Mouse (Mus musculus): ENCODE data around the gene Ell. TPM values are rescaled to one million over a fixed set of nuclear protein-coding genes. Genes with fewer than 3 reads are reported as not detected.

The Ell gene
- polyA plus RNA-seq (2012; rRNA removed), result 24.9 and 28.2 TPM in 2 replicates

- WGBS, result under 1% methylated on average over 57 of the region's 58 CpGs
- DNase-seq (ENCODE audit: low read depth, low spot score), result peak; percentile 97
Measured at GRCm38 (mm10) chr8:70539077-70539813, at the start of gene Ell. Gene Ell (plus strand): TSS chr8:70539457.

- no peak for DNase-seq (ENCODE audit: low read depth, low spot score)
- 2% methylated on average over 41 of the region's 41 CpGs for WGBS
Measured at GRCm38 (mm10) chr8:70489576-70489975, 49.7 kb upstream of the Ell start.

DNA sequence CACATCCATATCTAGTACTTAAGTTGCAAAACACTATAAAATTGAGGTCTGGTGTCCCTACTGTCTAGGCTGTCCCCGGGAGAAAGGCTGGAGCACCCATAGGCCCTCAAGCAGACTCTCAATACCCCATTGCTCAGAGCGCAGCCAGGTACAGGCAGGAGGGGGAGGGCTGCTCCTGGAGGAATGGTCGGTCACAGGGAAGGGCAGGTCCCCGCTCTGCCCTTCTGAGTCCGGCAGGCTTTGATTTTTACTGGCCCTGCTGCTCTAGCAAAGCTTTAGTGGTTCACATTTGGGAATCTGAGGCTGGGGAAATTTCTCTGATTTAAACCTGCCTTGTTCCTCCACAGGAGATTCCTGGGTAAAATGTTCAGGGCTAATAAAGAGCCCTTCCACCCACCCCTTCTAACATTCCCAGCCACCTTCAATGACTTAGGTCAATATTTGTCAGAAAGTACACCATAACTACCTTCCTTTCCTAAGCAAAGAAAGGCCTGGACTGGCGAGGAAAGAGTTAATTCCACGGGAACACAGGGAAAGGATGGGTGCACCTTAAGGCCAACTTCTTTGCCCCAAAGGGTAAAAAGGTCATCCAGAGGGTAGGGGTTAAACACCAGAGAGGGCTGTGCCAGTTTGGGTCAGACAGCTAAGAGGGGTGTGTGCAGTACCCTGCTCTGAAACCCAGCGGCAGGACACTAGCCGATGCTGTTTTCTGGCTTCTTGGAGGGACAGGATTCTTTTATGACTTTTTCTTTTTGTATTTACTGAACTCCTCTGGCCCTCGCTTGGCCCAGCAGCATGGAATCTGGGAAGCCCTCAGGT lies 49.0 kb upstream of the Ell start:
- DNase-seq (ENCODE audit: low read depth, low spot score), result no peak
- 25% methylated on average over 10 of the region's 10 CpGs for WGBS

GRCm38 (mm10) chr8:70490880-70491495 lies 48.3 kb upstream of the Ell start:
- DNase-seq (ENCODE audit: low read depth, low spot score), result no peak
- 10% methylated on average over 20 of the region's 20 CpGs for WGBS

DNA sequence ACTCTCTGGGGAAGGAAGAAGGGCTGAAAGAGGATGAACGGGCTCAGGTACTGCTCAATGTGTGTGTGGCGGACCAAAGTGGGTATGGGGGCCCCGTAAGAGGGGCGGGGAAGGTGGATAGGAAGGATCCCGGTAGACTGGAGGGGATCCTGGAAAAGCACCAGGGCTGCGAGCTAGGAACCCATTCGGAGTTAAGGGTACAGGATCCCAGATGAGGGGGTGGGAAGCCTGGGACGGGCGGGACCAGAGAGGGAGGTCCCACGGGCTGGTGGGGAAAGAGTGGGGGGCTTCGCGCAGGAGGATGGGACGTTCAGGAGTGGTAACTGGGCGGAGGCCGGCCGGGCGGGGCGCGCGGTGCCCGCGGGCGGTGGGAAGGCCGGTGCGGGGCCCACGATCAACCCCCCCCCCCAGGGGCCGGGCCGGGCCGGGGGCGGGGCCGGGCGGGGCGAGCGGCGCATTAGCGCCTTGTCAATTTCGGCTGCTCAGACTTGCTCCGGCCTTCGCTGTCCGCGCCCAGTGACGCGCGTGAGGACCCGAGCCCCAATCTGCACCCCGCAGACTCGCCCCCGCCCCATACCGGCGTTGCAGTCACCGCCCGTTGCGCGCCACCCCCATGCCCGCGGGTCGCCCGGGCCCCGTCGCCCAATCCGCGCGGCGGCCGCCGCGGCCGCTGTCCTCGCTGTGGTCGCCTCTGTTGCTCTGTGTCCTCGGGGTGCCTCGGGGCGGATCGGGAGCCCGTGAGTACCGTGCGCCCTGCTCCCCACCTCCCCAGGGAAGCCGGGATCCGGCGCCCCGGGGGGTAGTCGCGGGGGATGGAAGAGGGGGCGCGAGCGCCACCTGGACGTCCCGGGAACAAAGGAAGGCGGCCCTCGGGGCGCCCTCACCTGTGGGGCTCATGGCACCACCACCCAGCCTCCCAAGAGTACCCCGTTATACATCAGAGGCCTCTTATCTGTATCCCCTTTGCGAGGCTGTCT lies 46.3 kb upstream of the Ell start, which contains the start of gene Crlf1:
TSS of gene Crlf1 (plus strand) at position 495 of the 977 bp plus-strand sequence.
- WGBS, result 2% methylated on average over 83 of the region's 93 CpGs
- no peak for DNase-seq (ENCODE audit: low read depth, low spot score)

DNA sequence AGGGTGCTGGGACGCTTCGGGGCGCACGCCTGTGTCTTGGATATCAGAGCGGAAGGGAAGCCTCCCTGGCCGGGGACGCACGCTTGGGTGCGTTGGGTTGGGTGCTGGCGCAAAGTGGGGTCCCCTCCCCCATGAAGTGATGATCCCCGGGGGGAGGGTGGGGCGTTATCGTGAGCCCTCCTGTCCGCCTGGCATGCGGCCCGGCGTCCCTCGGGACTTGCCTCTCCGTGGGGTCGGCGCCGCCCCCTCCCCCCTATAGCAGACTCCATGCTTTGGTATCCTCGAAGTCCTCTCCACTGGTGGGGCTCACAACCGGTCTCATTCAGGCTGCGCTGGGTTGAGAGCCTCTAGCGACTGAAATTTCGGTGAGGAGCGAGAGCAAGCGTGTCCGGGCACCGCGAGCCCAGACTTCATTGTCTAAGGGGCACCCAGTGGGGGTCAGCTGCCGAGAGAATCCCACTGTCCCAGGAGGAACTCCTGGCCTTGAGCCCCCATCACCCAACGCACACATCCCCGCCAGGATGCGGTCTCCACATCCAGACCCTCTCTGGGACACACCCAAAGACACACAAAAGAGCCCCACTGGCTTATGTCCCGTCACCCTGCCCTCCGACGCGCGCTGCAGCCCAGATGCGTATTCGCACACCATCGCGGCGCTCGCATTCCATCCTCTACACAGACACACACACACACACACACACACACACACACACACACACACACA lies 45.4 kb upstream of the Ell start:
- no peak for DNase-seq (ENCODE audit: low read depth, low spot score)
- 5% methylated on average over 47 of the region's 47 CpGs for WGBS

DNA sequence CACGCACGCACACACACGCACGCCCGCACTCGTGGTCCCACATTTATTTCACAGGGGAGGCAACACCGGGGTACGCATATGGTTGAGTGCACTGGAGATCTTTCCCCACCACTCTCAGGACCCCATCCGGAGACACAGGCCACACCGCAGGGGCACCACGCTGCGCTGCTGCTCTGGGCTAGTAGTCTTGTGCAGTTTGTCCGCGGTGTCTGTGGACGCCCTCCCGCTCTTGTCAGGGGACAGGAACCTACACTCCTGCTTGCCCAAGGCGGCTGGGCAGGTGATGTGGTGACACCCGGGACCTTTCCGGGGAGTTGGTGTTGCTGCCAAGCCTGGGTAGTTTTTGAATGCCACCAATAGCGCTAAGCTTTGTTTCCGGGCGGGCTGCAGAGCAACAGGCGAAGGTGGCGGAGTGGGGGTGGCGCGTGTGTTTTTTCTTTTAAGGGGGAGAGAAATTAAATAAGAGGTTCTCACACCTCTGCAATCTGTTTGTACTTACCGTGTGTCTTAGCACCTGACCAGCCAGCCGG lies 44.8 kb upstream of the Ell start:
- no peak for DNase-seq (ENCODE audit: low read depth, low spot score)
- WGBS, result 9% methylated on average over 28 of the region's 28 CpGs

DNA sequence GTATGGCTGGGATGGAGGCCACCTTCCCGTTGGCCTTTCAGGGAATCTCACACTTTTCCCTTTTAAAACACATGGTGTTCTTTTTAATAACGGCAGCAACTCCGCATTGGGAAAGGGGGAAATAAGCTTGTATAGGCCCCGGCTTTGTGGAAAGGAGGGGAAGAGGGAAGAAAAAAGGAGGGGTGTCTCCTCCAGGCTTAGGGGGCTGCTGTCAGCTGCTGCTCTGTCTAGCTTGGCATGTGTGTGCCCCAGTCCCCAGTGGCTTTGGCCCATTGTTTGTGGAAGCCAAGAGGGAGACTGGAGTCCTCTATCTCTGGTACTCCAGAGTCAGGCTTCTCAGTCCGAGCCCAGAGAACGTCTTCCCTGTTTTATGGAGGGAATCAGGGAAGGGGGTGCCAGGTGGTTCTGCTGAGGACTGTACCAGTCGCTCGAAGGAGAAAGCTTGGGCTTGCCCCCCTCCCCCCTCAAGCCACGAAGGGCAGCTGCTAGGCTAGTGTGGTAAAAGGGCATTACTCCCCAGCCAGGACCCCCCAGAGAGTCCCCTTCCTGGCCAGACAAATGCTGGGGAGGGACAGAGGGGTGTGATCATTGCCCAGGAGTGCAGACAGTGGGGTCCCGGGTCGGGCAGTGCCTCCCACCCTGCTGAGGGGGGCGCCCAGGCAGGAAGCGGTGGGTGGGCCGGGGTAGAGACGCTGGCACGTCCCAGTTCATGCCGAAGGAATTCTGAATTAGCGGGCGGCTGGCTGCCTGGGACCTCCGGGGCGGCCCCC lies 44.1 kb upstream of the Ell start:
- WGBS, result 15% methylated on average over 21 of the region's 21 CpGs
- no peak for DNase-seq (ENCODE audit: low read depth, low spot score)

DNA sequence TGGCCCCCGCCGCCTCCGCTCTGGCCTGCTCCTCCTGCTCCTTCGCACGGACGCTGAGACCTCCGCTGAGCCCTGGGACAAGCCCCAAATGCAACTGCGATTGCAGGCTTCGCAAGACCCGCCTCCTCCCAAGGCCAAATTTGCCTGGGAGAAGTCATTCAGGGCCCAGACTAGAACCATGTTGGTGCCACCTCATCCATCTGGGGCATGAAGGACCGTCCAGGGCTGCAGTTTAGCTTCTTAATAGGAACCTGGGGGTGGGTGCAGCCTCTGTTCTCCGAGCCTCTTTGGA lies 43.5 kb upstream of the Ell start:
- WGBS, result 25% methylated on average over 12 of the region's 12 CpGs
- DNase-seq (ENCODE audit: low read depth, low spot score), result no peak

GRCm38 (mm10) chr8:70500386-70501301 lies 38.6 kb upstream of the Ell start:
- WGBS, result 12% methylated on average over 39 of the region's 39 CpGs
- DNase-seq (ENCODE audit: low read depth, low spot score), result no peak

- 17% methylated on average over 23 of the region's 23 CpGs for WGBS
- DNase-seq (ENCODE audit: low read depth, low spot score), result no peak
Measured at GRCm38 (mm10) chr8:70501820-70502529, 37.3 kb upstream of the Ell start.

- 52% methylated on average over 12 of the region's 12 CpGs for WGBS
- no peak for DNase-seq (ENCODE audit: low read depth, low spot score)
Measured at GRCm38 (mm10) chr8:70502540-70502939, 36.7 kb upstream of the Ell start.

GRCm38 (mm10) chr8:70503062-70503750 lies 36.1 kb upstream of the Ell start:
- 20% methylated on average over 46 of the region's 46 CpGs for WGBS
- no peak for DNase-seq (ENCODE audit: low read depth, low spot score)

GRCm38 (mm10) chr8:70504291-70504716 lies 35.0 kb upstream of the Ell start:
- 79% methylated on average over 16 of the region's 16 CpGs for WGBS
- DNase-seq (ENCODE audit: low read depth, low spot score), result no peak

DNA sequence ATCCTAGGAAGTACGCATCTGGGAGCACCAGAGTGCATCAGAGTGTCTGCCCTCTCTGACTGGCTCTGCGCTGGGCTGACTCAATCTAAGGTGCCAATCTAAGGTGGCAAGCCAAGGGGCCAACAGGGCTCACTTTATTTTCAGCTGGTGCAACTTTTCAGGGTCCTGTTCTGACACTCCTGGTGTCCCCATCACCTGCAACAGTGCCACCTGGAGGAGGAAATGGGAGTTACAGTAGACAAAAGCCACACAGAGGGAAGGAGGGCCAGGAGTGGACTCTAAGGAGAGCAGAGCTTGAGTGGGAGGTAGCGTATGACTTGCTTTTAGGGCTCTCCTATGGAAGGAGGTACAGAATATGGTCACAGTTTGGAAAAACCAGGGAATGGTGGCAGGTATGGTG lies 34.4 kb upstream of the Ell start:
- WGBS, result 79% methylated on average over 3 of the region's 3 CpGs
- DNase-seq (ENCODE audit: low read depth, low spot score), result peak; percentile 63
